Mouse (Mus musculus): ENCODE data around the gene Ywhah. TPM values are rescaled to one million over a fixed set of nuclear protein-coding genes. Genes with fewer than 3 reads are reported as not detected.

The Ywhah gene
- polyA plus RNA-seq, 1 experiment from 2014 or later: 677 TPM

DNA sequence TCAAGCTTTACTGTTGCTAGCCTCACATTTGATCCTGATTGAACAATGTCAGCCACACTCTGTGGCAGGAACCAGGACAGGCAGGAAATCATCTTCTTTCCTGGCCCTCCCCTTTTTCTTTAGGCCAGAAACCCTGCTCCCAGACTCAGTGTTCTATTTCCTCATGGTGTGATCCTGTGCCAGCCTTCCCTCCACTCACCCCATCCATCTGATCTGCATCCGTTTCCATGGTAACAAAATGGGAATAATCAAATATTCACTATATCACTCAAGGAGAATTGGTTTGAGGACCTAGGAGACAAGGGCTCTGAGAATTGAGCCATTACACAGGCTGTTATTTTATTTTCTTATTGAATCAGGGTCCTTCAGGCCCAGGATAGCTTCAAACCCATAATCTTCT, 22.1 kb upstream of the Ywhah start:
- 94% methylated on average over 1 of the region's 1 CpGs for WGBS
- no peaks in the 10 kb centered on the region for H3K27me3 ChIP-seq (replicated peaks; ENCODE audit: control insufficient read depth, insufficient read depth, low read length)
- no peaks in the 10 kb centered on the region for H3K9me3 ChIP-seq (ENCODE audit: control insufficient read depth, low read length)
- H3K9ac ChIP-seq (replicated peaks; ENCODE audit: low read depth, low read length): no peak overlapping the region
- no peaks in the 10 kb centered on the region for H3K36me3 ChIP-seq (ENCODE audit: control insufficient read depth, insufficient read depth)
- peak; percentile 75 for ATAC-seq
- no peak overlapping the region for H3K4me2 ChIP-seq (ENCODE audit: low read length)
- no peak overlapping the region for H3K27ac ChIP-seq (ENCODE audit: low read length)
- H3K4me3 ChIP-seq (replicated peaks; ENCODE audit: low read length): no peak overlapping the region
- 0 out of 2 replicates have a peak, but pooled peaks cover 6% of the 10 kb centered on the region for H3K4me1 ChIP-seq (replicated peaks; ENCODE audit: control insufficient read depth, insufficient read depth, low read length)

DNA sequence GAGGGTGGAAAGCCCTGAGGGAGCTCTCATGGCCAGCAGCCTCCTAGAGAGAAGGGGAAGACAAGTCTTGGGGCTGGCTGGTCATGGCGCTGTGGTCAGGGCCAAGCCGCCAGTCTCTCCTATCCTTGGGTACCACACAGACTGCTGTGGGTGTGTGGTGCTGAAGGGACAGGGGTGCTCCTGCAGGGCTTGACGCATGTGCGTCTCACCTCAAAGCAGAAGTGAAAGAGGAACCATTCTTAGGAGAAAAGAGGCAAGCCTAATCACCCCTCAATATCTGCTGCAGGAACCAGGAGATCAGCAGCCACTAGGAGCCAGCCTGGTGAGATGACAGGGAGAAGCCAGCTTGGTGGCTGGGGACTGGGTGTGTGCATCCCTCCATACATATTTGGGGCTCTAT, 20.9 kb upstream of the Ywhah start:
- Histone ChIP-seq H3K9ac (replicated peaks; ENCODE audit: low read depth, low read length) (no peak overlapping the region), H3K4me1 (replicated peaks; ENCODE audit: control insufficient read depth, insufficient read depth, low read length) (0 out of 2 replicates have a peak, but pooled peaks cover 6% of the 10 kb centered on the region), H3K27me3 (replicated peaks; ENCODE audit: control insufficient read depth, insufficient read depth, low read length) (no peaks in the 10 kb centered on the region), H3K9me3 (ENCODE audit: control insufficient read depth, low read length) (no peaks in the 10 kb centered on the region), H3K27ac (ENCODE audit: low read length) (no peak overlapping the region), H3K4me2 (ENCODE audit: low read length) (no peak overlapping the region), H3K4me3 (replicated peaks; ENCODE audit: low read length) (no peak overlapping the region), H3K36me3 (ENCODE audit: control insufficient read depth, insufficient read depth) (no peaks in the 10 kb centered on the region)
- 72% methylated on average over 4 of the region's 4 CpGs for WGBS
- no peak for ATAC-seq

DNA sequence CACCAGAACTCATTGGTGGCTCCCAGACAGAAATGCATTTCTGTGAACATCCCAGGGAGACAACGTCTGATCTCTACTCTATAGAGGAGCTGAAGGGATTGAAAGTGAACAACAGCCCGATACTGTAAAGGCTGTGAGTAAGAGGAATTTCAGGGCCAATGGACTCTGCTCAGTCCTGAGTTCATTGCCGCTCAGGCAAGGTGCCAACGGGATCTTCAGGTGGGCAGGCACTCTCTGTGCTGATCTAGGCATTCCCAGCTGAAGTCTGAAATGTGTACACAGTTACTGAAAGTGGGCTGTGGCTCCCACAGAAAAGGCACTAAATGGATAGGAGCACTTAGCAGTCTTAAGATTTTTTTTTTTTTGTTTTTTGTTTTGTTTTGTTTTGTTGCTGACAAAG, 19.8 kb upstream of the Ywhah start:
- no peak overlapping the region for H3K4me3 ChIP-seq (replicated peaks; ENCODE audit: low read length)
- H3K9ac ChIP-seq (replicated peaks; ENCODE audit: low read depth, low read length): no peak overlapping the region
- no peaks in the 10 kb centered on the region for H3K27me3 ChIP-seq (replicated peaks; ENCODE audit: control insufficient read depth, insufficient read depth, low read length)
- no peaks in the 10 kb centered on the region for H3K36me3 ChIP-seq (ENCODE audit: control insufficient read depth, insufficient read depth)
- H3K4me2 ChIP-seq (ENCODE audit: low read length): no peak overlapping the region
- 0 out of 2 replicates have a peak, but pooled peaks cover 6% of the 10 kb centered on the region for H3K4me1 ChIP-seq (replicated peaks; ENCODE audit: control insufficient read depth, insufficient read depth, low read length)
- no peak overlapping the region for H3K27ac ChIP-seq (ENCODE audit: low read length)
- WGBS: 86% methylated on average over 4 of the region's 4 CpGs
- ATAC-seq: no peak
- H3K9me3 ChIP-seq (ENCODE audit: control insufficient read depth, low read length): no peaks in the 10 kb centered on the region

DNA sequence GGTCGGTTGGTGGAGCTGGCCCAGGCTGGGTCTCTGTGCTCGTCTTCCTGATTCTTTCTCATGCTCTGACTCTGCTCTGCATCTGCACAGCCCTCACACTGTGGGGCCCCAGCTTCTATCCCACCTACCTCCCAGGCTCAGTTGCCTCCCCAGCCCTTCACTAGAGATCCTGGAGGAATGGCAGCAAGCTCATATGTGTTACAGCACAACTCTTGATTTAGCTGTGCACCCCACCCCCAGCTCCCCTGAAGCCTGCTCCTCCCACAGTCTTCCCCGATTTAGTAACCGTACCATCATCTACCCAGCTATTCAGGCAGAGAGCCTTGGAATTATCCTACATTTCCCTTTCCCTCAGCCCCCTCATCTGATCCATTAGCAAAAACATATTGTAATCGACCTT, 17.5 kb upstream of the Ywhah start:
- WGBS: 83% methylated on average over 5 of the region's 5 CpGs

DNA sequence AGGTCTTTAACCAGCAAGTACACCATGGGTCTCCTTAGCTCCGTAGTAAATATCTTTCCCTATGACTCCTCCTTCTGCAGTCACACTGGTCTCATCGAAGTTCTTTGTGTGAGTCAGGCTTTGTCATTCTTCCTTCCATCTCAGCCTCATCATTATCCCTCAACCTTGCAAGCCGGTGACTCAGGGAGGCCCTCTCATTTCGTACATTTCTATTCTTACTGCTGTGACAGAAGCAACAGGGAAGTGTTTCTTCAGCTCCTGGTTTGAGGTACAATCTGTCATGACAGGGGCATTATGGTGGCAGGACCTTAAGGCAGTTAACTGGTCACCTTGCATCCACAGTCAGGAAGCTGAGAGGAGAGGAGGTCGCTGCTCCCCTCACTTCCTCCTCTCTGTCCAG, 15.8 kb upstream of the Ywhah start:
- no peaks in the 10 kb centered on the region for H3K36me3 ChIP-seq (ENCODE audit: control insufficient read depth, insufficient read depth)
- no peak overlapping the region for H3K9ac ChIP-seq (replicated peaks; ENCODE audit: low read depth, low read length)
- no peaks in the 10 kb centered on the region for H3K9me3 ChIP-seq (ENCODE audit: control insufficient read depth, low read length)
- H3K4me1 ChIP-seq (replicated peaks; ENCODE audit: control insufficient read depth, insufficient read depth, low read length): peaks cover 13% of the 10 kb centered on the region
- no peak overlapping the region for H3K4me2 ChIP-seq (ENCODE audit: low read length)
- no peak overlapping the region for H3K4me3 ChIP-seq (replicated peaks; ENCODE audit: low read length)
- no peak overlapping the region for H3K27ac ChIP-seq (ENCODE audit: low read length)
- no peak for ATAC-seq
- no peaks in the 10 kb centered on the region for H3K27me3 ChIP-seq (replicated peaks; ENCODE audit: control insufficient read depth, insufficient read depth, low read length)
- 93% methylated on average over 5 of the region's 5 CpGs for WGBS

More for the DNA sequence above, 17.5 kb upstream of the Ywhah start:
- Histone ChIP-seq H3K36me3 (ENCODE audit: control insufficient read depth, insufficient read depth) (no peaks in the 10 kb centered on the region), H3K27me3 (replicated peaks; ENCODE audit: control insufficient read depth, insufficient read depth, low read length) (no peaks in the 10 kb centered on the region), H3K4me1 (replicated peaks; ENCODE audit: control insufficient read depth, insufficient read depth, low read length) (peaks cover 11% of the 10 kb centered on the region; the same call in 1 of the 2 replicates), H3K27ac (ENCODE audit: low read length) (no peak overlapping the region), H3K4me3 (replicated peaks; ENCODE audit: low read length) (no peak overlapping the region), H3K9me3 (ENCODE audit: control insufficient read depth, low read length) (no peaks in the 10 kb centered on the region), H3K4me2 (ENCODE audit: low read length) (no peak overlapping the region), H3K9ac (replicated peaks; ENCODE audit: low read depth, low read length) (no peak overlapping the region)
- no peak for ATAC-seq

DNA sequence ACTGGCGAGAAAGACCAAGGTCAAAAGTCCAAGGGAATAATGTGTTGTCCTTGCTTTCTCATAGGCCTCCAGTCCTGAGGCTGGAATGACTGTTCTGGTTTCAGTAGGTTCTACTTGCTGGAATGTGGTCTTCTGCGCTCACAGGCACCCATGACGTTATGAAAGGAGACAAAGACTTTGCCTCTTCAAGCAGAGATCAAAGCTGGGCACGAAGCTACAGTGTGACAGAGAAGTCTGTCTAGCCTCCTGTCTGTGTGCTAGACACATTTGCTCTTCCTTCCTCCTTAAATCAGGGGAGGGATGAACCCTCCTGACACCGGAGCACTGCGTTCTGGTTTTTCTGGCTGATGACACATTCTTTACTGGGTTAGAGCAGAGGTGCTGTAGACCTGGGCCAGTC, 15.1 kb upstream of the Ywhah start:
- WGBS: 73% methylated on average over 6 of the region's 6 CpGs

DNA sequence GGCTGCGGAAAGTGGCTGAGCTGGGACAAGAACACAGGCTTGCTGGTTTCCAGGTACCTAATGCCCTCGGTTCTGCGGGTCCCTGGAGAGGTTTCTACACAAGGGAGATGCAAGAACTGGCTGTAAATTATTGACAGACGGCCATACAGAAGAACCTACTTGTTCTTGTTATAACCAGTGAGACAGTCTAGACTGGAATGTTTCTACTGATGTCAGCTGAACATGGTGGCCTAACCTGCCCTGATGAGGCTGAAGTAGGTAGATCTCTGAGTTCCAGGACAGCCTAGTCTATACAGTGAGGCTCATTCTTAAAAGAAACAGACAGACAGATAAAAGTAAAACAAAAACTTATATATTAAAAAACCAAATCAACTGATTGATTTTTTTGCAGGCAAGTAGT, 14.5 kb upstream of the Ywhah start:
- Histone ChIP-seq H3K4me2 (ENCODE audit: low read length) (no peak overlapping the region), H3K9ac (replicated peaks; ENCODE audit: low read depth, low read length) (no peak overlapping the region), H3K27me3 (replicated peaks; ENCODE audit: control insufficient read depth, insufficient read depth, low read length) (no peaks in the 10 kb centered on the region), H3K9me3 (ENCODE audit: control insufficient read depth, low read length) (no peaks in the 10 kb centered on the region), H3K4me1 (replicated peaks; ENCODE audit: control insufficient read depth, insufficient read depth, low read length) (peaks cover 13% of the 10 kb centered on the region), H3K36me3 (ENCODE audit: control insufficient read depth, insufficient read depth) (no peaks in the 10 kb centered on the region), H3K4me3 (replicated peaks; ENCODE audit: low read length) (no peak overlapping the region), H3K27ac (ENCODE audit: low read length) (no peak overlapping the region)
- WGBS: 87% methylated on average over 4 of the region's 4 CpGs
- no peak for ATAC-seq

More for the DNA sequence above, 15.1 kb upstream of the Ywhah start:
- Histone ChIP-seq H3K9ac (replicated peaks; ENCODE audit: low read depth, low read length) (no peak overlapping the region), H3K27ac (ENCODE audit: low read length) (no peak overlapping the region), H3K4me1 (replicated peaks; ENCODE audit: control insufficient read depth, insufficient read depth, low read length) (peaks cover 13% of the 10 kb centered on the region), H3K9me3 (ENCODE audit: control insufficient read depth, low read length) (no peaks in the 10 kb centered on the region), H3K4me3 (replicated peaks; ENCODE audit: low read length) (no peak overlapping the region), H3K36me3 (ENCODE audit: control insufficient read depth, insufficient read depth) (no peaks in the 10 kb centered on the region), H3K4me2 (ENCODE audit: low read length) (no peak overlapping the region), H3K27me3 (replicated peaks; ENCODE audit: control insufficient read depth, insufficient read depth, low read length) (no peaks in the 10 kb centered on the region)
- no peak for ATAC-seq

DNA sequence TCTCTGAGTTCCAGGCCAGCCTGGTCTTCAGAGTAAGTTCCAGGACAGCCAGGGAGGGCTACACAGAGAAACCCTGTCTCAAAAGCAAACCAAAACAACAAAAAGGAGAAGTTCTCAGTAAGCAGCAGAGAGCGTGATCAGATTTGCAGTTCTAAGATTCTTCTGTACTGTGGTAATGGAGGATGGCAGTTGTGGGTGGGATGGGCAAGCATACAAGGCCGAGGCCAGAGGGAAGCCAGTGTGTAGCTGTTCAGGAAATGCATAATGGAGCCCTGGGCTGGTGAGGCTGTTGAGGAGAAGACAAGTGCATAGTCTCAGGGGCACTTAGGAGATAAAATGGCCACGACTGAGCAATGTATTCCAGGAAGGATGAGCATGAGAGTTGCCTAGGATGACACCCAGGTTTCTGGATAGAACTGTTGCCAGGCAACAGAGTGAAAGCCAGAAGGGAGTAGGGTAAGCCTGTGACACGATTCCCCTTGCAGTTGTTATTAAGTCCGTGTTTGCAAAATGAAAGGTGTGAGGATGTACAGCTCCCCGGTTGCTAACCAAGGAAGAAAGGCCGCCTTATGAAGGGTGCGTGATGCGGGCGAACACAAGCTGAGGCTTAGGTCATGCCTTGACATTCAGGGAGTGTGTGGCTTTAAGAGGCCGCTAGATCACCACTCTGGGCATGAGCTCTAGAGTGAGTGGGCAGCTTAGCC, 13.0 kb upstream of the Ywhah start:
- Histone ChIP-seq H3K27ac (ENCODE audit: low read length) (peak overlapping the region; percentile 39; the same call in 1 of the 2 replicates), H3K4me1 (replicated peaks; ENCODE audit: control insufficient read depth, insufficient read depth, low read length) (peaks cover 17% of the 10 kb centered on the region), H3K4me3 (replicated peaks; ENCODE audit: low read length) (no peak overlapping the region), H3K36me3 (ENCODE audit: control insufficient read depth, insufficient read depth) (no peaks in the 10 kb centered on the region), H3K9ac (replicated peaks; ENCODE audit: low read depth, low read length) (no peak overlapping the region), H3K9me3 (ENCODE audit: control insufficient read depth, low read length) (no peaks in the 10 kb centered on the region), H3K27me3 (replicated peaks; ENCODE audit: control insufficient read depth, insufficient read depth, low read length) (no peaks in the 10 kb centered on the region), H3K4me2 (ENCODE audit: low read length) (no peak overlapping the region)
- ATAC-seq: peak; percentile 70
- WGBS: 77% methylated on average over 11 of the region's 11 CpGs

DNA sequence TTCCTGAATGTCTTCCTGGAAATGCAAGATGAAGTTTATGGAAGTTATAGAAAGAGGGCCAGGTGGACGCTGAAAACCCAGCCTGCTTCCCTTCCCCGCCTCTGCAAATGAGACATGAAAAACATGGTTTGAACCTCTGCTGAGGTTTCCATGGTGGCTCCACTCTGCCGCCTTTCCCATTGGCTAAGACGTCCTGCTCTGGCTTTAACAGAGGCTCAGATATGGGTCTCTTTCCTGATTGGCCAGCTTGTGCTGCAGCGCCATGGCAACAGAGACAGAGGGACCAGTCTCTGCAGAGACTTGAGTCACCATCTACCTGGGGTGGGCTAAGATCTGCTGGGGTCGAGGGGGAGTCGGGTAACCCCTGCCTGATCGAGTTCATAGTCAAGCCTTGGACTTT, 11.9 kb upstream of the Ywhah start:
- H3K9ac ChIP-seq (replicated peaks; ENCODE audit: low read depth, low read length): no peak overlapping the region
- H3K27me3 ChIP-seq (replicated peaks; ENCODE audit: control insufficient read depth, insufficient read depth, low read length): no peaks in the 10 kb centered on the region
- H3K36me3 ChIP-seq (ENCODE audit: control insufficient read depth, insufficient read depth): no peaks in the 10 kb centered on the region
- H3K9me3 ChIP-seq (ENCODE audit: control insufficient read depth, low read length): no peaks in the 10 kb centered on the region
- H3K4me3 ChIP-seq (replicated peaks; ENCODE audit: low read length): no peak overlapping the region
- H3K4me1 ChIP-seq (replicated peaks; ENCODE audit: control insufficient read depth, insufficient read depth, low read length): peaks cover 28% of the 10 kb centered on the region
- WGBS: 34% methylated on average over 8 of the region's 8 CpGs
- H3K27ac ChIP-seq (ENCODE audit: low read length): no peak overlapping the region
- ATAC-seq: peak; percentile 61
- no peak overlapping the region for H3K4me2 ChIP-seq (ENCODE audit: low read length)

DNA sequence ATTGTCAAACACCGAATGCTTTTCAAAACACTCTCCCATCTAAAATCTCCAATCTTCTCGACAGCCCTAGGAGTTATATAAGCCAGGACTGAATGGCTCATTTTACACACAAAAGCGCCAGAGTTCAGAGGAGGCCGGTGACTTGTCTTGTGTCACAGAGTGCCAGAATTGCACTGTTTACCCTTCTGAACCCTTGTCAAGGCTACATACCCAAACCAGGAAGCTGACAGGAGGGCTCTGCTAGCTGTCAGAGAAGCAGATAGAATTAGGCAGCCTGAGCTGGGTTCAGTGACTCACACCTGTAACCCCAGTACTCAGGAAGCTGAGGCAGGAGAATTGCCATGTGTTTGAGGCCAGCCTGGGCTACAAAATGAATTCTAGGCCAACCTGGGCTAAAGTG, 11.2 kb upstream of the Ywhah start:
- no peaks in the 10 kb centered on the region for H3K27me3 ChIP-seq (replicated peaks; ENCODE audit: control insufficient read depth, insufficient read depth, low read length)
- no peak overlapping the region for H3K27ac ChIP-seq (ENCODE audit: low read length)
- ATAC-seq: no peak
- 52% methylated on average over 4 of the region's 4 CpGs for WGBS
- H3K9me3 ChIP-seq (ENCODE audit: control insufficient read depth, low read length): no peaks in the 10 kb centered on the region
- H3K9ac ChIP-seq (replicated peaks; ENCODE audit: low read depth, low read length): no peak overlapping the region
- H3K4me3 ChIP-seq (replicated peaks; ENCODE audit: low read length): no peak overlapping the region
- H3K36me3 ChIP-seq (ENCODE audit: control insufficient read depth, insufficient read depth): no peaks in the 10 kb centered on the region
- H3K4me2 ChIP-seq (ENCODE audit: low read length): no peak overlapping the region
- peaks cover 29% of the 10 kb centered on the region for H3K4me1 ChIP-seq (replicated peaks; ENCODE audit: control insufficient read depth, insufficient read depth, low read length)
